Mouse (Mus musculus): Measurements from ENCODE around the gene Rhcg. TPM values are rescaled to one million over a fixed set of nuclear protein-coding genes. Genes with fewer than 3 reads are reported as not detected.

The Rhcg gene
- total RNA-seq, 1 experiment, result 1.0 TPM

DNA sequence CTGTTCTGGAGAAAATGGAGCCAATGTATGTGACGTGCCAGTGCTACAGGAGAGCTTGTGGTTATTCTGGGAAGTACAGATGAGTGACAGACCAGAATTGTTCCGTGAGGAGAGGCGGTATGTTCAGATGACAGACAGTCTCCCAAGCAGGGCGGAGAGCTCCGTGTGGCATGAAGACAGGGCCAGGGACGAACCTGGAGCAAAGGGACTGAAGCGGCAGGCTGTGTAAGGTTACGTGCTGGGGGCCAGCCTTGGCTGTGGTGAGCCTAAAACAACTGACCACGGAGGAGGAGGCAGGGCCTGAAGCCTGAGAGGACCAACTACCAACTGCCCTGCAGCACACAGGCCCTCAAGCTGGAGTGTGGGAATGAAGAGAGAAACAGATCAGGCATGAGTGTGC is 5.6 kb downstream of the Rhcg start:
- H3K4me3 ChIP-seq (ENCODE audit: insufficient read depth in 1 of 2, low read depth in 1 of 2, low read length in 2 of 2, poor library complexity in 1 of 2, severe bottlenecking in 1 of 2), result no peak overlapping the region
- TF ChIP-seq CHD2 (IDR thresholded peaks at IDR 0.05; ENCODE audit: low read depth, low read length) (no peak), HCFC1 (IDR thresholded peaks at IDR 0.05; ENCODE audit: borderline replicate concordance, insufficient read depth, low read length) (no peak), ZNF384 (IDR thresholded peaks at IDR 0.05; ENCODE audit: low read depth, low read length) (no peak), ZC3H11A (IDR thresholded peaks at IDR 0.05; ENCODE audit: borderline replicate concordance, low read depth, low read length) (no peak), MAFK (IDR thresholded peaks at IDR 0.05; ENCODE audit: insufficient read depth, low read depth, low read length) (no peak)
- in situ Hi-C loops (cut with MboI; ENCODE audit: low sequenced_read_pairs in 2 of 2, unreplicated experiment in 2 of 2), result no loop called here
- H3K9ac ChIP-seq (ENCODE audit: insufficient read depth, low read depth, low read length, poor library complexity, severe bottlenecking), result no peak overlapping the region
- no peak overlapping the region for H3K27ac ChIP-seq (ENCODE audit: insufficient read depth, low read depth, low read length, poor library complexity, severe bottlenecking)
- H3K9me3 ChIP-seq (ENCODE audit: control insufficient read depth, insufficient read depth, low read depth, low read length), result no peaks in the 10 kb centered on the region
- peaks cover 0 to 2% of the 10 kb centered on the region in 2 experiments; a peak in 1 of 4 replicates for H3K4me1 ChIP-seq (ENCODE audit: control insufficient read depth in 2 of 2, insufficient read depth in 2 of 2, low read length in 2 of 2, poor library complexity in 1 of 2)
- H3K36me3 ChIP-seq (ENCODE audit: control insufficient read depth, insufficient read depth, low read length, poor library complexity, severe bottlenecking), result no peaks in the 10 kb centered on the region
- DNase-seq (ENCODE audit: low read depth, low spot score), result no peak

DNA sequence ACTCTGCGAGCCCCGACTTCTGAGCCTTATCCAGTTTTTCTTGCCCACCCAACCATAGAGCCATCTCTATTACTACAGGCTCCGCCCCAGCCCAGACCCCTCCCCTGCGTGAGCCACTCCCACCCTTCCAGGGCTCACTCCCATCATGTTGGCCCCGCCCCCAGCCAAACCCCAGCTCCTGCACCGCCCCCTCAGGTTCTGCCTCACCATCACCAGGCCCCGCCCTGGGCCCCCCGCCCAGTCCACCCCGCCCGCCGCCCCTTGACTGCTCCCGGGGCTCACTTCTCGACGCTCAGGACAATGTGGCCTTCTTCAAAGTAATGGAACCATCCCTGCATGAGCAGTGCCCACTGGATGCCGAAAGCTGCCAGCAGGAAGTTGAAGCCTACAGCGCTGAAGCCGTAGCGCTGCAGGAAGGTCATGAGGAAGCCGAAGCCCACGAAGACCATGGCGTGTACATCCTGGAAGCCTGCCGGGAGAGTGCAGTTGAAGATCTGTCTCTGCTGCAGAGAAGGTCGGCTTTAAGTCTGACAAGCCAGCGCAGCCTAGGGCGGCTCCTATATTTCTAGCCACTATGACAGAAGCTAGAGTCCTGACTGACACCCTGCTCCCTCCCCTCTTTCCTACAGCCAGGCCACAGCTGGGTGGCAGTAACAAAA is 10.1 kb downstream of the Rhcg start:
- in situ Hi-C loops (cut with MboI; ENCODE audit: low sequenced_read_pairs in 2 of 2, unreplicated experiment in 2 of 2), result no loop called here
- Histone ChIP-seq H3K4me3 (ENCODE audit: insufficient read depth in 1 of 2, low read depth in 1 of 2, low read length in 2 of 2, poor library complexity in 1 of 2, severe bottlenecking in 1 of 2) (peak overlapping the region; percentile 42 to 63), H3K27ac (ENCODE audit: insufficient read depth, low read depth, low read length, poor library complexity, severe bottlenecking) (no peak overlapping the region), H3K9me3 (ENCODE audit: control insufficient read depth, insufficient read depth, low read depth, low read length) (no peaks in the 10 kb centered on the region), H3K36me3 (ENCODE audit: control insufficient read depth, insufficient read depth, low read length, poor library complexity, severe bottlenecking) (no peaks in the 10 kb centered on the region), H3K4me1 (ENCODE audit: control insufficient read depth in 2 of 2, insufficient read depth in 2 of 2, low read length in 2 of 2, poor library complexity in 1 of 2) (peaks cover 0 to 2% of the 10 kb centered on the region in 2 experiments; a peak in 1 of 4 replicates), H3K9ac (ENCODE audit: insufficient read depth, low read depth, low read length, poor library complexity, severe bottlenecking) (no peak overlapping the region)
- TF ChIP-seq HCFC1 (IDR thresholded peaks at IDR 0.05; ENCODE audit: borderline replicate concordance, insufficient read depth, low read length), result no peak
- no peak for TF ChIP-seq MAFK (IDR thresholded peaks at IDR 0.05; ENCODE audit: insufficient read depth, low read depth, low read length)
- no peak for TF ChIP-seq ZNF384 (IDR thresholded peaks at IDR 0.05; ENCODE audit: low read depth, low read length)
- TF ChIP-seq CHD2 (IDR thresholded peaks at IDR 0.05; ENCODE audit: low read depth, low read length), result no peak
- TF ChIP-seq ZC3H11A (IDR thresholded peaks at IDR 0.05; ENCODE audit: borderline replicate concordance, low read depth, low read length), result no peak
- DNase-seq (ENCODE audit: low read depth, low spot score), result peak; percentile 64

DNA sequence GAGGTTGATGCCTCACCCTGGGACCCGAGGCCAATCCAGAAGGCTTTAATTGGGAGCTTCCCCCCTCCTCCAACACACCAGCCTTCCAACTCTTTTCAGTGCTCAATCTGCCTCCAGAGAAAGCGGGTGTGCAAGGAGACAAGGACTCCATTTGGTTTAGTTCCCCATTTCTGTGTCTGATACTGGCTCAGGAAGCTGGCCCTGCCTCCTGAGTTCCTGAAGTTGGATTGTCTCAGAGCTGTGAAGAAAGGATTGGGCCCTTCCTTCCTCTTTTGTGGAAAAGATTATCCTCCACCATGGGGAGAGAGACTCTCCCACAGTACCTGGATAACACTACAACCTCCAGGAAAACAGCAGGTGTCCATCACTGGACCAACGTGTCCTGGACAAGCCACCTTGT is 10.7 kb downstream of the Rhcg start:
- H3K9ac ChIP-seq (ENCODE audit: insufficient read depth, low read depth, low read length, poor library complexity, severe bottlenecking), result no peak overlapping the region
- no peak overlapping the region for H3K27ac ChIP-seq (ENCODE audit: insufficient read depth, low read depth, low read length, poor library complexity, severe bottlenecking)
- no peaks in the 10 kb centered on the region for H3K9me3 ChIP-seq (ENCODE audit: control insufficient read depth, insufficient read depth, low read depth, low read length)
- in situ Hi-C loops (cut with MboI; ENCODE audit: low sequenced_read_pairs in 2 of 2, unreplicated experiment in 2 of 2), result no loop called here
- DNase-seq (ENCODE audit: low read depth, low spot score), result no peak
- H3K4me3 ChIP-seq (ENCODE audit: insufficient read depth in 1 of 2, low read depth in 1 of 2, low read length in 2 of 2, poor library complexity in 1 of 2, severe bottlenecking in 1 of 2), result no peak overlapping the region
- H3K4me1 ChIP-seq (ENCODE audit: control insufficient read depth in 2 of 2, insufficient read depth in 2 of 2, low read length in 2 of 2, poor library complexity in 1 of 2), result peaks cover 0 to 2% of the 10 kb centered on the region in 2 experiments; a peak in 1 of 4 replicates
- TF ChIP-seq ZC3H11A (IDR thresholded peaks at IDR 0.05; ENCODE audit: borderline replicate concordance, low read depth, low read length) (no peak), CHD2 (IDR thresholded peaks at IDR 0.05; ENCODE audit: low read depth, low read length) (no peak), MAFK (IDR thresholded peaks at IDR 0.05; ENCODE audit: insufficient read depth, low read depth, low read length) (no peak), HCFC1 (IDR thresholded peaks at IDR 0.05; ENCODE audit: borderline replicate concordance, insufficient read depth, low read length) (no peak), ZNF384 (IDR thresholded peaks at IDR 0.05; ENCODE audit: low read depth, low read length) (no peak)
- H3K36me3 ChIP-seq (ENCODE audit: control insufficient read depth, insufficient read depth, low read length, poor library complexity, severe bottlenecking), result no peaks in the 10 kb centered on the region

DNA sequence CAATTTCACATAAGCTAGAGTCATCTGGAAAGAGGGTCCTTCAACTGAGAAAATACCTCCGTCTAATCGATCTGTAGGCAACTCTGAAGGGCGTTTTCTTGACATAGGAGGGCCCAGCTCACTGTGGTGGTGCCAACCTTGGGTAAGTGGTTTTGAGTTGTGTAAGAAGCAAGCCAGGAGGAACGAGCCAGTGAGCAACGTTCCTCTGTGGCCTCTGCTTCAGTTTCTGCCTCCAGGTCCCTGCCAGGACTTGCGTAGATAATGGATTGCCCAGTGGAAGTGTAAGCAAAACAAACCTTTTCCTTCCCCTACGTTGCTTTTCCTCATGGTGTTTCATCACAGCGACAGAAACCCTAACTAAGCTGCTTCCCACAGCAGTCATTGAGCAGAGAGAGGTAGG is 15.5 kb downstream of the Rhcg start:
- Histone ChIP-seq H3K36me3 (ENCODE audit: control insufficient read depth, insufficient read depth, low read length, poor library complexity, severe bottlenecking) (no peaks in the 10 kb centered on the region), H3K27ac (ENCODE audit: insufficient read depth, low read depth, low read length, poor library complexity, severe bottlenecking) (no peak overlapping the region), H3K4me3 (ENCODE audit: insufficient read depth in 1 of 2, low read depth in 1 of 2, low read length in 2 of 2, poor library complexity in 1 of 2, severe bottlenecking in 1 of 2) (no peak overlapping the region), H3K9me3 (ENCODE audit: control insufficient read depth, insufficient read depth, low read depth, low read length) (no peaks in the 10 kb centered on the region), H3K9ac (ENCODE audit: insufficient read depth, low read depth, low read length, poor library complexity, severe bottlenecking) (no peak overlapping the region), H3K4me1 (ENCODE audit: control insufficient read depth in 2 of 2, insufficient read depth in 2 of 2, low read length in 2 of 2, poor library complexity in 1 of 2) (peaks cover 0 to 3% of the 10 kb centered on the region in 2 experiments; a peak in 1 of 4 replicates)
- TF ChIP-seq ZC3H11A (IDR thresholded peaks at IDR 0.05; ENCODE audit: borderline replicate concordance, low read depth, low read length), result no peak
- TF ChIP-seq MAFK (IDR thresholded peaks at IDR 0.05; ENCODE audit: insufficient read depth, low read depth, low read length), result no peak
- TF ChIP-seq CHD2 (IDR thresholded peaks at IDR 0.05; ENCODE audit: low read depth, low read length), result no peak
- in situ Hi-C loops (cut with MboI; ENCODE audit: low sequenced_read_pairs in 2 of 2, unreplicated experiment in 2 of 2), result no loop called here
- DNase-seq (ENCODE audit: low read depth, low spot score), result no peak
